Mouse (Mus musculus): ENCODE measurements around the gene Tfam.

- no peak for TF ChIP-seq POLR2A (IDR thresholded peaks at IDR 0.05; ENCODE audit: control insufficient read depth, low read depth, low read length)
- TF ChIP-seq CTCF (IDR thresholded peaks at IDR 0.05; ENCODE audit: control insufficient read depth, insufficient read depth, insufficient replicate concordance, low read depth, low read length): no peak
Observed at GRCm38 (mm10) chr10:71192886-71193285, 45.2 kb downstream of the Tfam start.
